Mouse (Mus musculus): ENCODE measurements around the gene Gbp5.

GRCm38 (mm10) chr3:142459241-142459640 lies 34.5 kb upstream of the Gbp5 start:
- TF ChIP-seq ZC3H11A (IDR thresholded peaks at IDR 0.05; ENCODE audit: borderline replicate concordance, low read depth, low read length) (no peak), CHD2 (IDR thresholded peaks at IDR 0.05; ENCODE audit: low read depth, low read length) (no peak), HCFC1 (IDR thresholded peaks at IDR 0.05; ENCODE audit: borderline replicate concordance, insufficient read depth, low read length) (no peak), MAFK (IDR thresholded peaks at IDR 0.05; ENCODE audit: insufficient read depth, low read depth, low read length) (no peak), ZNF384 (IDR thresholded peaks at IDR 0.05; ENCODE audit: low read depth, low read length) (no peak)

All from ES-E14 (cell line).